Mouse (Mus musculus): ENCODE results near the gene Il10ra.

- TF ChIP-seq POLR2A (IDR thresholded peaks at IDR 0.05; ENCODE audit: borderline replicate concordance, insufficient read depth, low read length) (no peak), CTCF (IDR thresholded peaks at IDR 0.05; ENCODE audit: borderline replicate concordance, insufficient read depth, low read depth, low read length) (no peak)
Measured at GRCm38 (mm10) chr9:45311858-45312257, 42.9 kb upstream of the Il10ra start.
